In genomic region chr12:85486766-85487069, GRCm38 (mm10) we compare ENCODE assay signal across 9 mouse cellular contexts. TPM values are rescaled to one million over a fixed set of nuclear protein-coding genes. Genes with fewer than 3 reads are reported as not detected.
DNase-seq lines count a peak whose midpoint lies in the region; ATAC-seq and TF ChIP-seq lines count a peak whose summit lies in the region.
"Had no signal": no experiment of that assay in that cellular context is flagged by ENCODE, and none has a peak within 500 bp of the region (broad histone marks: within the 10 kb centered on the region; RNA-seq: fewer than 3 reads in every experiment).

No protein-coding gene starts in this region.

- H3K79me2 ChIP-seq in C2C12 (ENCODE audit: control insufficient read depth, insufficient read depth) = no peaks in the 10 kb centered on the region

- peaks cover 20% of the 10 kb centered on the region for H3K4me1 ChIP-seq in embryonic facial prominence, embryonic 13.5 days
- H3K4me1 ChIP-seq in intestine, embryonic 14.5 days (replicated peaks; ENCODE audit: control insufficient read depth, insufficient read depth, low read length) = peaks cover 14% of the 10 kb centered on the region
- peaks cover 15% of the 10 kb centered on the region for H3K4me1 ChIP-seq in lung, embryonic 16.5 days (replicated peaks; ENCODE audit: control insufficient read depth, insufficient read depth, low read length)
- H3K4me1 ChIP-seq in stomach, embryonic 14.5 days (ENCODE audit: control insufficient read depth, insufficient read depth, low read length) = peaks cover 15% of the 10 kb centered on the region

- H3ac ChIP-seq in C2C12 (ENCODE audit: control insufficient read depth, insufficient read length, low read depth) = peak overlapping the region; percentile 3

- H3K9ac ChIP-seq in embryonic facial prominence, embryonic 13.5 days = peak overlapping the region; percentile 73
- peak overlapping the region; percentile 56 for H3K9ac ChIP-seq in intestine, embryonic 14.5 days (ENCODE audit: low read length)
- H3K9ac ChIP-seq in lung, embryonic 16.5 days (ENCODE audit: low read length) = peak overlapping the region; percentile 71
- H3K9ac ChIP-seq in stomach, embryonic 14.5 days (replicated peaks; ENCODE audit: low read depth, low read length) = 0 out of 2 replicates have a peak overlapping the region, but pooled peaks have one; percentile 53

- no peaks in the 10 kb centered on the region for H3K27me3 ChIP-seq in C2C12 (ENCODE audit: control insufficient read depth, insufficient read depth, insufficient read length)
- H3K27me3 ChIP-seq in embryonic facial prominence, embryonic 13.5 days = no peaks in the 10 kb centered on the region
- H3K27me3 ChIP-seq in intestine, embryonic 14.5 days (replicated peaks; ENCODE audit: control insufficient read depth, insufficient read depth, low read length) = no peaks in the 10 kb centered on the region
- no peaks in the 10 kb centered on the region for H3K27me3 ChIP-seq in lung, embryonic 16.5 days (ENCODE audit: control insufficient read depth, insufficient read depth, low read depth, low read length)
- no peaks in the 10 kb centered on the region for H3K27me3 ChIP-seq in stomach, embryonic 14.5 days (ENCODE audit: control insufficient read depth, insufficient read depth, low read length)
- H3K27me3 ChIP-seq: Patski had no signal

- H3K9me3 ChIP-seq in embryonic facial prominence, embryonic 13.5 days = no peaks in the 10 kb centered on the region
- H3K9me3 ChIP-seq in intestine, embryonic 14.5 days (ENCODE audit: control insufficient read depth, low read length) = no peaks in the 10 kb centered on the region
- H3K9me3 ChIP-seq in lung, embryonic 16.5 days (ENCODE audit: control insufficient read depth, low read length) = no peaks in the 10 kb centered on the region
- H3K9me3 ChIP-seq in stomach, embryonic 14.5 days (ENCODE audit: control insufficient read depth, low read depth, low read length) = no peaks in the 10 kb centered on the region

- ATAC-seq in embryonic facial prominence, embryonic 13.5 days (ENCODE audit: insufficient number of reproducible peaks, insufficient read depth, low FRiP score, low TSS enrichment, low read depth) = no peak
- no peak for ATAC-seq in intestine, embryonic 14.5 days (replicated peaks; ENCODE audit: low FRiP score, low TSS enrichment, low read depth)
- no peak for ATAC-seq in lung, embryonic 16.5 days (ENCODE audit: low read depth)
- no peak for ATAC-seq in stomach, embryonic 14.5 days (ENCODE audit: insufficient number of reproducible peaks, insufficient read depth, low FRiP score, low read depth)

- 1% methylated on average over 20 of the region's 20 CpGs for WGBS in embryonic facial prominence, embryonic 13.5 days
- under 1% methylated on average over 20 of the region's 20 CpGs for WGBS in intestine, embryonic 14.5 days
- under 1% methylated on average over 20 of the region's 20 CpGs for WGBS in lung, embryonic 16.5 days
- 1% methylated on average over 20 of the region's 20 CpGs for WGBS in stomach, embryonic 14.5 days

- peak overlapping the region; percentile 87 for H3K4me2 ChIP-seq in embryonic facial prominence, embryonic 13.5 days
- peak overlapping the region; percentile 97 for H3K4me2 ChIP-seq in intestine, embryonic 14.5 days (ENCODE audit: low read length)
- peak overlapping the region; percentile 87 for H3K4me2 ChIP-seq in lung, embryonic 16.5 days (ENCODE audit: low read depth, low read length)
- peak overlapping the region; percentile 58 for H3K4me2 ChIP-seq in stomach, embryonic 14.5 days (replicated peaks; ENCODE audit: low read depth, low read length)

- H3K27ac ChIP-seq in embryonic facial prominence, embryonic 13.5 days = no peak overlapping the region
- H3K27ac ChIP-seq in intestine, embryonic 14.5 days (ENCODE audit: low read depth) = no peak overlapping the region
- no peak overlapping the region for H3K27ac ChIP-seq in lung, embryonic 16.5 days (ENCODE audit: low read length)
- no peak overlapping the region for H3K27ac ChIP-seq in stomach, embryonic 14.5 days (ENCODE audit: low read length)

- H3K4me3 ChIP-seq in C2C12 (ENCODE audit: insufficient read depth, poor library complexity, severe bottlenecking) = peak overlapping the region; percentile 52
- H3K4me3 ChIP-seq in embryonic facial prominence, embryonic 13.5 days = peak overlapping the region; percentile 63
- H3K4me3 ChIP-seq in intestine, embryonic 14.5 days (ENCODE audit: low read depth, low read length) = peak overlapping the region; percentile 64
- peak overlapping the region; percentile 76 for H3K4me3 ChIP-seq in lung, embryonic 16.5 days (ENCODE audit: low read length)
- peak overlapping the region; percentile 54 for H3K4me3 ChIP-seq in stomach, embryonic 14.5 days (ENCODE audit: low read depth, low read length)

- H3K36me3 ChIP-seq in C2C12 (ENCODE audit: control insufficient read depth, insufficient read depth) = no peaks in the 10 kb centered on the region
- no peaks in the 10 kb centered on the region for H3K36me3 ChIP-seq in embryonic facial prominence, embryonic 13.5 days
- H3K36me3 ChIP-seq in intestine, embryonic 14.5 days (ENCODE audit: control insufficient read depth, insufficient read depth, low read length) = no peaks in the 10 kb centered on the region
- no peaks in the 10 kb centered on the region for H3K36me3 ChIP-seq in lung, embryonic 16.5 days (ENCODE audit: control insufficient read depth, insufficient read depth, low read length)
- H3K36me3 ChIP-seq in stomach, embryonic 14.5 days (ENCODE audit: control insufficient read depth, insufficient read depth, low read length) = no peaks in the 10 kb centered on the region

- peak; percentile 29 to 35 for DNase-seq in cerebellum, postnatal 14 days
- no peak for DNase-seq in cerebellum, adult 9-10 months
- DNase-seq in intestine, embryonic 14.5 days (ENCODE audit: low spot score) = peak; percentile 75
- no peak for DNase-seq in urinary bladder, adult 18-20 months (ENCODE audit: low spot score in 2 of 2)

- H3K79me3 ChIP-seq in C2C12 (ENCODE audit: low read depth) = no peaks in the 10 kb centered on the region

- TF ChIP-seq CTCF in C2C12 (IDR thresholded peaks at IDR 0.05; ENCODE audit: control insufficient read depth, insufficient read depth, insufficient read length) = no peak

TF ChIP-seq in C2C12, 6 proteins besides CTCF, POLR2A, EP300 and RAD21:
- TF ChIP-seq MYOG (IDR thresholded peaks at IDR 0.05; ENCODE audit: control insufficient read depth, extremely low read depth, insufficient read length) = no peak
- TF ChIP-seq MYOD1 (IDR thresholded peaks at IDR 0.05; ENCODE audit: control insufficient read depth, insufficient read length, low read depth) = no peak
- no peak for TF ChIP-seq USF1 (IDR thresholded peaks at IDR 0.05; ENCODE audit: low read depth)
- TF ChIP-seq FOSL1 (IDR thresholded peaks at IDR 0.05; ENCODE audit: insufficient read depth, low read length, poor library complexity, severe bottlenecking) = no peak
- no peak for TF ChIP-seq MAX (IDR thresholded peaks at IDR 0.05)
- TF ChIP-seq CEBPB (IDR thresholded peaks at IDR 0.05; ENCODE audit: low read depth) = no peak
TF ChIP-seq in C2C12: peak in this region for 0.

RNA-seq across cellular contexts. Expression of gene Fos, which starts 13.0 kb away (rescaled TPM):
- 2.7 TPM for polyA plus RNA-seq in C2C12 (2012; fragmentation: generic; extraction: Trizol)
- 5.2 and 7.3 TPM in 2 replicates for polyA plus RNA-seq in embryonic facial prominence, embryonic 13.5 days (2015; fragmentation: Nextera tagmentation; extraction: Ambion mirVana)
- polyA plus RNA-seq in intestine, embryonic 14.5 days (2014; fragmentation: Nextera tagmentation; extraction: Ambion mirVana) = 2.7 TPM in 2 replicates
- polyA plus RNA-seq in lung, embryonic 16.5 days (2015; fragmentation: Nextera tagmentation; extraction: Ambion mirVana) = 6.8 and 7.9 TPM in 2 replicates
- 8.6 and 9.1 TPM in 2 replicates for polyA plus RNA-seq in stomach, embryonic 14.5 days (2014; fragmentation: Nextera tagmentation; extraction: Ambion mirVana)

Comparison
In these comparisons a context has a peak if more than half of its experiments do, and no peak if none do; other contexts are left out.
1. DNase-seq: peak in cerebellum, postnatal 14 days (2 of 2) and intestine, embryonic 14.5 days (single experiment); none in cerebellum, adult 9-10 months (single experiment) and urinary bladder, adult 18-20 months (0 of 2).
2. Peak in every context shown above with its lines, with median percentiles within 50 percentile points of each other: H3K4me3 ChIP-seq, H3K4me2 ChIP-seq and H3K9ac ChIP-seq.